Mouse (Mus musculus) megakaryocyte, embryonic 14.5 days (primary cell): ENCODE measurements around the gene Fzr1.

Experiments used
- FLI1 ChIP-seq: IDR thresholded peaks from 2 replicates; pipeline ENCODE4 v1.6.1; 2012; ENCODE audit warnings: low read length, inconsistent platforms, mixed read lengths
- GATA1 ChIP-seq: IDR thresholded peaks from 3 replicates; pipeline ENCODE4 v1.6.1; 2012; ENCODE audit warnings: mixed read lengths, low read length, inconsistent platforms, borderline replicate concordance

DNA sequence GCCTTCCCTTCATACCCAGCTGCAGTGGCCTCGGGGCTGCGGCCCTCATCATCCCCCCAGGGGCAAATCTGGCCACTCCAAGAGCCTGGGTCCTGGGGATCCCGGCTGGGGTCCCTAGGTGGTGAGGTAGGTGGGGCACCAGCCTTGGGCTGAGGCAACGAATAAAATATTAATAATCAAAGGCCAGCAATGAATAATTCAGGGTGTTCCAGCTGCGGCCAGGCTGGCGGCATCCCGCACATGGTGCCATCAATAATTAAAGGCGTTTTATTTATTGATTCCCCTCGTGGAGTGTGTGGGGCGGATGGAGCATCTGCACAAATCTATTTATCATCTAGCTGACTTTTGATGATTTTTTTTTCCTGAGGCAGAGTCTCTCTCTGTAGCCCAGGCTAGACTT, 25.2 kb upstream of the Fzr1 start:
- TF ChIP-seq GATA1 (no peak), FLI1 (no peak)
